Mouse (Mus musculus): ENCODE data around the gene Grik4.
"Not testable (repeated sequence)": the region's sequence is repeated elsewhere in the genome, so short reads cannot be mapped to it uniquely, and the experiment has no call there.

Grik4 gene

DNA sequence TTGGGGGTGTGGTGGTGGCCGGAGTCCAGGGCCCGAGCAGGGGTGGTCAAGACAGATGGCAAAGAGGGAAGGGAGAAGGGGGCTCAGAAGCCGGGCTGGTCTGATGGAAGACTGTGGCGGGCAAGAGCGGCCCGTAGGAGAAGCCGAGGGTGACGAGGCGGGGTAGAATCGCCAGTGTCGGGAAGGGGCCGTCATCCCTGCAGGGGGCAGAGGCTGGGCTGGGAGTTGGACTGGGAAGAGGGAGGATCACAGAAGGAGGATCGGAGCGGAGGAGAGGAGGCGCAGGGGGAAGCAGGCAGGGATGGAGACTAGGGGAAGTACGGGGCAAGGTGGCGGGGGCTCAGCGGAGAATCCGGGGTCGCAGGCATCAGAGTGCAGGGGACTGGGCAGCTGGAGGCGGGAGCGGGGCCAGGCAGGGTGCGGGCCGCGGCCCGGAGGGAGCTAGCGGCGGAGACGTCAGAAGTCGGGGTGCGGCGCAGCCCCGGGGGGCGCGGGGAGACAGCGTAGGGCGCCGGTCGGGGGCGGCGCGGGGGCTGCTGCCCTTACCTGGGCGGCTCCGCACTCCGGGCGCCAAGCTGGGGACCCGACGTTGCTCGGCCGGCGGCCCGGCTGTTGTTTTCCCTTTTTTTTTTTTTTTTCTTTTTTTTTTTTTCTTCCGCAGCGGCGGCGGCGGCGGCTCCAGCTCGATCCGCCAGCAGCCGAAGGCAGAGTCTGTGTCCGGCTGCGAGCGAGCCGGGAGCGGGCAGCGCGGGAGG, at the start of gene Grik4:
Gene Grik4, minus strand, starts transcription at position 713 of the 755 bp plus-strand sequence.
- in situ Hi-C loops (cut with MboI), result no loop called here

DNA sequence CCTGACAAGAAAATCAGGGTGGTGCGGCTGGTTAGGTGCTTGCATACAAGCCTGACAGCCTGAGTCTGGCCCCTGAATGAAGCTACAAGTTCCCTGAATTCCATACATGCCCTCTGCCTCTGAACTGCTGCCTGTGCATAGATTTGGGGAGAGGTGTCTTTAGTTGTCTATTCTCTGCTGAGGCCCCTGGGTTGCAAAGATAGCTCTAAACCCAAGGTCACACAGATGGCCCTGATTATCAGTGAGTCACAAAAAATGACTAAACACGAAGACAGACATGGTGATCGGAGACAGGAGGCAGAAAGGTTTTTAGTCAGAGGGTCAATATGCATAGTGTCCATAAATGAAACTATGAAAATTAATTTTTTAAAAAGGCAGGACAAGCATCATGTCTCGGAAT, 49.4 kb upstream of the Grik4 start:
- in situ Hi-C loops (cut with MboI), result no loop called here

DNA sequence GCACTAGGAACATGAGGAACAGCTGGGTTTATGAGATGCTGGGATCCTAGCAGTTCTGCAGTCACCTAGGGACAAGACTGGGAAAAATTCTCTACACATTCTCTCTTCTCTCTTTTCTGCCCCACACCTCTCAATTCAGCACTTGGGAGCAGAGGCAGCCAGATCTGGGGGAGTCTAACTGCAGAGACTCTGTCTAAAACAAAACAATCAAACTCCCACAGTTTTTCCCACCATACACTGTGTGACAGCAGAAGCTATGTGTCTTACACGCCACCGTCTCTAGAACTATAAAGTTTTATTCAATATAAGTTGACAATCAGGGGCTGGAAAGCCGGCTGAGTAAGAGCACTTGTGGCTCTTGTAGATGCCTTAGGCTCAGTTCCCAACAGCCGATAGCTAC, 43.7 kb upstream of the Grik4 start:
- in situ Hi-C loops (cut with MboI), result no loop called here

DNA sequence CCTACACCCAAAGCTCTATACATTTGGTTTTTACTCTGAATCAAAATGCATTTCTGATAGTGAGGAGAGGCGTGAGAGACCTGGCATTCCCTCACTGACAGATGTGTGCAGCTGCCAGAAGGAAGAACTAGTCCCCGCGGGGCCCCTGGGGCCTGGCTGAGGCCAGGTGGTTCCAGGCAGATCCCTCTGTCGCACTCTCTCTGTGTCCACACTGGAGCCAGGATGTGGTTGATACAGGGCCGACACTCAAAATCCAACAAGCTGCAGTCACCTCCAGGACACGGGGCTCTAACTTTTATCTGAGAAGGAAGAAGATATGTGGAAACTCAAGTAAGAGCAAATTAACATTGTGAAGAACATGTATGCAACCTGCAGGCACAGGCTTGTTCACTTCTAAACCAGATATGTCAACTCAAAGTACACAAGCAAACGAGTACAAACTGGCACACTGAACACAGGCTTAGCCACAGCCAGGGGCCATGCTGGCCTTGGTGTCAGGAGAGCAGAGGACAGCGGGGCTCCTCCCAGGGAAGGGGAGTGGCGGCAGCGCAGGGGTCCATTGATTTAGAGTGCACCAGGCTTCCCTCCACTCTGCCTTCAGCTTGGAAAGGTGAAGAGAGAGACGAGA, 24.7 kb upstream of the Grik4 start:
- in situ Hi-C loops (cut with MboI), result no loop called here

DNA sequence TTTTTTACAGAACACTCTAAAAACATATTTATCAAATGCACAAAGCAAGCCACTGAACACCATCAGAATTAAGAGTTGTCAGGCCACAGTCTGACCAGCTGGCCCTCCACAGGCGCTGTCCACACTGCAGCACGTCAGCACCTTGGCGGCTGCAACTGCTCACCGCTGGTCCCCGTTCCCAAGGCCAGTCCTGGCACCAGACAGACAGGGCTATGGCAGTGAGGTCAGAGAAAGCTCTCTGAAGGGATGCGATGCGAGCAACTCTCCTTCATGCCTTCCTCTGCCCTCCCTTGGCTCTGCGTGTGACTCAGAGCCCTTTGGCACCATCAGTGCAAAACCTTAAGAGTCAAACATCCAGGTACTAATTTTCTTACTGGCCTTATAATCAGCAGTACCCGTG, 23.4 kb upstream of the Grik4 start:
- in situ Hi-C loops (cut with MboI), result no loop called here

DNA sequence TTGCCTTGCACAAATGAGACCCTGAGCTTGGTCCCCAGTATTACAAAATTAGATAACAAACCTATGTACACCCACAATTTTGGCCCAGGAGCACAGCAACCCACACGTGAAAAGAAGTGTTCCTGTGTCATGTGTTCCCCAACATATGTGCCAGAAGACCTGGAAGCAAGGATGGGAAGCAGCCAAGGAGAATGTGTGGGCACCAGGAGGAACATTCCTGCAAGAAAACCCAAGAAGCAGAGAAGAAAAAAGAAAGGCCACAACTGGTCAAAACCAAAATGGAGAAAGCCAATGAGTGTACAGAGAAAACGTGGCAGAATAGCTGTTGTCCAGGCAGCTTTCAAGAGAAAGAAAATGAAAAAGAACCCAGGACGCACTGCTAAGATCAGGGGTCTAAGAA, 20.5 kb upstream of the Grik4 start:
- in situ Hi-C loops (cut with MboI), result not testable (repeated sequence)

DNA sequence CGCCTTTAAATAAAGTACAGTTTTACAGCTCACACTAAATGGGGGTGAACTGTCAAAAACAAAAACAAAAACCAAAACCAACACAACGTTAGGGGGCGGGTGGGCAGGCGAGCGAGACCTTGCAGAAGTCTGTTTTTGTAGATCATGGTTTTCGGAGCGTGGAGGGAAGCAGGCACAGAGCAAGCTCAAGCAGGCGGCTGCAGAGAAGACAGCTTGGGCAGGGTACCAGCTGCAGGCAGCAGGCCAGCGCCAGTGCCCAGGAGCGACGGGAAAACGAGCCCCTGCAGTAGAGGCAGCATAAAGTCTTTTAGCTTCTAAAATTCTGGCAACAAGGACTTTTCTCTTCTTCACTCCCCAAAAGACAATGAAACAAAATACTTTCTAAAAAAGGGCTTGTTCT, 20.1 kb upstream of the Grik4 start:
- in situ Hi-C loops (cut with MboI), result no loop called here

DNA sequence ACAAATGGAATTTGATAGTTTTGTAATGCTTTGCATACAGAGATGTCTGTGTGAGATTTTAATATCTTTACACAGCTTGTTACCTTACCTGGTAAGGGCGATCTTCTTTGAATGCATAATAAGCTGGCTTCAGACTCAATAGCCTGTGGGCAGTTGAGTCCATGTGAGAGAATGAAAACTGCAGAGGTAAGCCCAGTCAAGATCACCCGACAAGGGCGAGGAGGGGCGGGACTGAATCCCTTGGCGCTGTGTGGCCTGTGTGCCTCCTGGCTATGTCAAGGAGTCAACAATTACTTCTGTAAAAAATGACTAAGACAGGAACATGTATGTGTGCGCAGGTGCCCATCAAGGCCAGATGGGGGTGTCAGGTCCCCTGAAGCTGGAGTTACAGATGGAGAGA, 18.2 kb upstream of the Grik4 start:
- in situ Hi-C loops (cut with MboI), result no loop called here

DNA sequence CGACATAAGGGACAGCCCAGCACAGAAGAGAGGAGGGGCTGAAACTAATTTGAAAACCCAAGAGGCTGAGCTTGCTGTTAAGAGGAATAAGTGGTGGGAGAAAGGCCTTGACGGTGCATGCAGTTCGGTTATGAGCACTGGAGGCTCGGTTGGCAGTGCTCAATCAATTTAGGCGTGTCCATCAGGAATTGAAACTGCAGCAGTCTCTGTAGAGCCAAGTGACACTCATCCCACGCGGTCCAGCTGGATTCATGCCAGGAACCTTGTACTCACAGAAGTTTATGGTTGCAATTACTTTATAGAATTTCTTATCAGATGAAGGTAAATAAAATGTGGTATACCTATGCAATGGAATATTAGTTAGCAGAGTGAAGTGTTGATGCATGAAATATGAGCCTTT, 14.1 kb upstream of the Grik4 start:
- in situ Hi-C loops (cut with MboI), result no loop called here

DNA sequence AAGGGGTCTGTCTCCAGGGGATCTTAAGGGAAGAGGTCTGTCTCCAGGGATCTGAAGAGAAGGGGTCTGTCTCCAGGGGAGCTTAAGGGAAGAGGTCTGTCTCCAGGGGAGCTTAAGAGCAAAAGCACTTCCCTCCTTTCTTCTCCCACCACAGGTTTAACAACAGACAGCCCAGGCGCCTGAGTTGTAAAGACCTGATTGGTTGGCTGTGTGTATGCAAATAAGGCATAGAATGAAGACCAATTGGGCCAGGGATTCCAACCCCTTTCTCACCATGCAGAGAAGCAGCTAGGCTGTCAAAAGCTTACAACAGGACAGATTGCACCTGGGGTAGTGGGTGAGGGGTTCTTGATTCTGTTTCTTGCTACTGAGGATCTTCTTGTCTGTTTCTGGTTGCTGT, 4.1 kb upstream of the Grik4 start:
- in situ Hi-C loops (cut with MboI), result no loop called here

DNA sequence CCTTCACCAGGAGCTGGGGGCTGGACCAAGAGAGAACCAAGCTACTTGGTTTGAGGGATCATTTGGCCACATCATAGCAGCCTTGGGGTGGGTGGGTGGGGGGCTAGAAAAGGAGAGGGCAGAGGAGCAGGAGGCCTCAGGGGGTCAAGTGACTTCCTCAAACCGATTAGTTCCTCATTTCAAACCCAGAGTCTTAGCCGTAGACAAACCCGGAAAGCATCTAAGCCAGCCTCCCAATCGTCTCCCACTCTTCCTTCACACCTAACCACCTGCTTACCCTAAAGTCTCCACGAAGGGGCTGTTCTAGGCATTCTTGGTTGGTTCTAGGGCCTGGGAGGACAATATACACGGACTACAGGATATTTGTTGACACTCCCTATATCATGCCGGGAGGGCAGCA, 881 bp upstream of the Grik4 start:
- in situ Hi-C loops (cut with MboI), result no loop called here

DNA sequence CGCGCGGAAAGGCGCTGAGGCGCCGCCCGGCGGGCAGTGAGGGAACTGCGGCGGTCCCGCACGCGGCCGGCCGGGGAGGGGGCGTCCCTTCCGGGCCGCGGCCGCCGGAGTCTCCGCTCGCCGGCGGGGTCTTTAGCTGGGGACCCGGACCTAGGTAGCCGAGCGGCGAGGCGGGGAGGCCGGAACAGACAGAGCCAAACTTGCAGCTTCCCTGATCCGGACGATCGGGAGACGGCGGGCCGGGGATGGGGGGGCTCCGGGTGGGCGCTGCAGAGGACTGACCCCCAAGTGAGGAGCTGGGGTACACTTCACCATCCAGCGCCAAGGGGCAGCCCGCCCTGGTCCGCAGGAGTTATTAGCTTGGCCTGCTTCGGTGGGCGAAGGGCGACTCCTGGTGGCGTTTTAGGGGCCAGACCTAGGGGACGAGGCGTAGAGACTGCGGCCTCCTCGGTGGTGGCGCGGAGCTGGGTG, 278 bp upstream of the Grik4 start:
- in situ Hi-C loops (cut with MboI), result no loop called here

DNA sequence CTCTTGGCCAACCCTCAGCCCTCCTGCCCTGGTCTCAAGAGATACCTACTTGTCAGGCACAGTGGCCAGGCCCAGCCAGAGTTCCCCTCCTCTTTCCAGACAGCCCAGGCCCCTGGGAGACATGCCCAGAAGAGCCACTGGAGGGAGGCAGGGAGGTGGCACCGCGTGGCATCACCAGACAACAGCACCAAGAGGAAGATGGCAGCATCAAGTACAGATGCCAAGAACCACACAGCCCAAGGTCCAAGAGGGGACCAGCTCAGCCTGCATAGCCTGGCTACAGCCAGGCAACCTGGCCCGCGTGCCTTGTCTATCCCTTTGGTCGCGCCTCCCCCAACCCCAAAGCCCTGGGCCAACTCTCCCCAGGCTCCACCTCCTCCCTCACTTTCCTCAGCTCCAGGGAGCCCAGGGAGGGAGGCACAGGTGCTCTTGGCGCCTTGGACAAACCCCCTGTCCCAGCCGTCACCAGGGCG, 1.2 kb downstream of the Grik4 start:
- in situ Hi-C loops (cut with MboI), result no loop called here

DNA sequence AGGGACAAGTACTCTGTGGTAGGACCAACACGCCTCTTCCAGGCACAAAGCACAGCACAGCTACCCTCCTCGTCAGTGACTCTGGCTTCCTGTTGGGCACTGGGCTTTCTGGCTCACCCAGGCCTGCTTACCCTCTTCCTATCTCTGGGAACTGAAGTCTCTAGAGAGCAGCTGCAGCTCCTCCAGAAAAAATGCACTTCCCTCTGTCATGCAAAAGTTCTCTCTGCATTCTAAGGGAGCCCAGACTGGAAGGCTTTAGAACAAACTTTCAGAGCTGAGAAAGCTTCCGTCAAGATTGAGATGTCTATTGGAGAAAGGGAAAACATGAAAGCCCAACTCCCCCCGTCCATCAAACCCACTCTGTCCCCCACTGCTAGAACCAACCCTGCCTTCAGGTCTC, 2.1 kb downstream of the Grik4 start:
- in situ Hi-C loops (cut with MboI), result no loop called here

DNA sequence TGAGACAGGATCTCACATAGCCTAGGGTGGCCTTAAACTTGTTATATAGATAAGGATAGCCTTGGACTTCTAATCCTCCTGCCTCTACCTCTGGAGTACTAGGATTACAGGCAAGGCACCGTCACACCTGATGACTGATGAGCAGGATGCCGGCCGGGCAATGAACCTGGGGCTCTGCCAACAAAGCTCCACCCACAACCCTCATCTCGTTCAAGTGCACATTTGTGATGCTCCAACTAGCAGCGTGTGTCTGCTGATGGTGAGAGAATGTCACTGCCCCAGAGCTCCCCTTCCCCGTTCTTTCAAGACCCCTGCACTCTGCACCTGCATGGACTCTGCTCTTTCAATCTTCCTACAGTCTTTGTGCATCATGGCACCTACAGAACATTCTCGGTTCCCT, 12.1 kb downstream of the Grik4 start:
- in situ Hi-C loops (cut with MboI), result no loop called here

DNA sequence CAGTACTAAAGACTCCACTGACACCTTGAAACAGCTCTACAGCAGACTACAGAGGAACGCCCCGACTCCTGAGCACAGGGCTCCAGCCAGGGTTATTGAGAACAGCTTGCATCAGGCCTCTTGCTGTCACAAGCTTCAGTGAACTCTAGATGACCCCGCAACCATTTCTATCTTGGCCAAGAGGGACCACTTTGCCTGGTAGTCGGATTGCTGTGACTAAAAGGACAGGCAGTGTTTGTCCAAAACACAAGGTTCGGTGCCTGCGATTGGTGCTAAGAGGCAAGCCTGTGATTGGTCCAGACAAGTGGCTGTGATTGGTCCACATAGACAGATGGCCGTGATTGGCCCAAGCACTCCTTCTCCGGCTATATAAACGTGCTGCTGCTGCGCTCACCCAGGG, 16.8 kb downstream of the Grik4 start:
- in situ Hi-C loops (cut with MboI), result no loop called here

DNA sequence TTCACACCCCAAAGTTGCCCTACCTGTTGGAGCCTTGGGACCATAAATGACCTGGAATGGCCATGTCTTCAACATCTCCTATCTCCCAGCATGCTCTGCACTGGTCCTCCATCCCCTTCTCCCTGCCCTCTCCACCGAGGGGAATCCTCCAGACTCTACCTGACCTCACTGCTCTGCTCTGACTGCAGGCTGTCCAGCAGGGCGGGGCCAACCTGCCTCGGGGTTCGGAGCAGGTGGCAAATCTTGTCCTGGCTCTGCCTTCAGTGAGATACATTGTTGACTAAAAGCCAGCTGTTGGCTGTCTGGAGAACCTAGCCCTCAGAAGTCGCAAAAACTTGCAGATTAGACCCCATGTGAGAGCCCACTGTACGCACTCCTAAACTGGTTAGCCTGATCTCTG, 17.7 kb downstream of the Grik4 start:
- in situ Hi-C loops (cut with MboI), result no loop called here

DNA sequence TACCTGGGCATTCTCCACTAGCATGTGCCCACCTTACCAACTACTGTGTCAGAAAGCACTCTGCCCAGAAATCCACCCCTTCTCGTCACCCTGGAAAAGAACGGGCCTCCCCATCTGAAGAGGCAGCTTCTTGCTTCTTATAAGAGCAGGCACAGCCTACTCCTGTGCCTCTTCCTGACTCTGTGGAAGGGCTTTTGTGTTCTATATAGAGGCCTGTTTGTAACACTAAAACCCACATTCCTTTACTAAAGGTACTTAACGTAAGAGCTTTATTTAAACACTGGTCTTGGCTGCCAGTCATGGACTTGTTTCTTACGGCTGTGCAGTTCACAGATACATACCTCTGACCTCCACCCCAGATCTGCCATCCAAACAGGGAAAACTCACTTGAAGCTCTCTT, 22.5 kb downstream of the Grik4 start:
- in situ Hi-C loops (cut with MboI), result no loop called here

DNA sequence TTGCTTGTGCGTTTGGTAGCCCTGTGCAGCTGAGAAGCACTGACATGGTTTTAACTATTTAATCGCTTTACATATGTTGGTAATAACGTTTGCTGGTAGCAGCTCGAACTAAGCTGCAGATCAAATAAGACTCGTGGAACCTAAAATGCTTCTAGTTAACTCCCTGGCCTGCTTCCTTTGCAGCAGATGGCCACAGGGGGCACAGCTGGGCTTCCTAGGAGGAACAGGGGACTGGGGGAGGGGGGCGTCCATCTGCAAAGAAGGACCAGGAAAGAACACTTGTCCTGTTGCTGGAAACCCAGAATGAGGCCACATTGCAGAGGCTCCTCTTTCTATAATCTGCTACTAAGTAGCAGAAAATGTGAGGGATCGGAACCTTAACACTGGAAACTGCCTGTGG, 24.1 kb downstream of the Grik4 start:
- in situ Hi-C loops (cut with MboI), result no loop called here

DNA sequence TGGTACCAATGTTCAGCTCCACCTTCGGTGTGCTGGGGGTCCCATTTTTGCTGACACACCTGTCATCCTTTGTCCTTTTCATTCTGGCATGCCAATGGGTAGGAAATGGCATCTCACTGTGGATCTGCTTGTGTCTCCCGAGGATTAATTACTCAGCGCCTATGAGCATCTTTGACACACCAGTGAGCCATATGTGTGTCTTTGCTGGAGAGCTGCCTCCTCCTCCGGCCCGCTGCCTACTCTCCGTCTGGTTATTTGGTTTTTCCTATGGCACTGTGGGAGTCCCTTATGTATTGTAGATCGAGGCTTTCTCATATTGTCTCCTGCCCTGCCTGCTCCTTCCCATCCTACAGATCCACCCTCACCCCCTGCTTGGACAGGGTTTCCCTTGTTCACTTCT, 26.4 kb downstream of the Grik4 start:
- in situ Hi-C loops (cut with MboI), result no loop called here

DNA sequence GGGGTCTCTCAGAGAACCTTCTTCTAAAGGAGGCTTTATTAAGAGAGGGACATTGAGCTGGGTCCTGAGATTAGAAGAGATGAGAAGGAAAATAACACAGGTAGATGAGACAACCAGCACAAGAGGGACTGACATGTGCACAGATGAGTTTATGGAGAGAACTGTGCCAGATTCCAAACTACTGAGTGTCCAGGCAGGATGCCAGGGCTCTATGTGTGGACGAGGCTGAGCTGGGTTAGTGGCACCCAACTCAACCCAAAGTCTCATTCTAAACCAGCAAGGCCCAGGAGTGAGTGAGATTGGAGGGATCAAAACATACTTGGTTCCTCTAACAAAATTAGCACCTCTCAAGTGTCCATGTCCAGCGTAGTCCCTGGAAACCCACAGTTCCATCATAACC, 31.1 kb downstream of the Grik4 start:
- in situ Hi-C loops (cut with MboI), result no loop called here

DNA sequence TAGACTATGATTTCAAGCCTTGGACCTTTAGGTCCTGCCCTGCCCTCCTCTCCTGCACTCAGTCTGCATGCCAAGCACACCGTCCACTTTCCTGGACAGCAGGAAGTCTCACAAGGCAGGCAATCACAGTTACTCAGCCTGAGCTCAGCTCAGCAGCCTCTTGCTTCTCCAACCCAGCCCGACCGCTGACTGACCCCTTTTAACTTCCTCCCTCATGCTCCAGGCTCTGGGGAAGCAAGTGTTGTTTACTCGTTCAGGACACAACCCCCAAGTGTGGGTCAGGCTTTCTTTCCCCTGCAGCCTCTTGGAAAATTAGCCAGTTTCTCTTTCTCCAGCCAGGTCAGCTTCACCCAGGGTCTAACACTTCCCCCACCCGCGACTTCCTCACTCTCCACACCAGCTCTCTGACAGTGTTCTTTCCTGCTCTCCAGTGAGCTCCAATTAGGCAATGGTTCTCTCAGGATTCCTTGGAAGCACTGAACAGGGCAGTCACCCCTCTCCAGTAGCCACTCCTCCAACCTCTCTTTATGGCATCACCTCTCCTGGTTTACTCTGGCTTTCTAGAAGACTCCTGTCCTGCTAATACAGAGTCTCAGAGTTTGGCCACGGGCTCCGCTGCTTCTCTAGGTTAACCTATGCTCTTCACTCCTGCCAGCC, 35.5 kb downstream of the Grik4 start:
- in situ Hi-C loops (cut with MboI), result no loop called here

DNA sequence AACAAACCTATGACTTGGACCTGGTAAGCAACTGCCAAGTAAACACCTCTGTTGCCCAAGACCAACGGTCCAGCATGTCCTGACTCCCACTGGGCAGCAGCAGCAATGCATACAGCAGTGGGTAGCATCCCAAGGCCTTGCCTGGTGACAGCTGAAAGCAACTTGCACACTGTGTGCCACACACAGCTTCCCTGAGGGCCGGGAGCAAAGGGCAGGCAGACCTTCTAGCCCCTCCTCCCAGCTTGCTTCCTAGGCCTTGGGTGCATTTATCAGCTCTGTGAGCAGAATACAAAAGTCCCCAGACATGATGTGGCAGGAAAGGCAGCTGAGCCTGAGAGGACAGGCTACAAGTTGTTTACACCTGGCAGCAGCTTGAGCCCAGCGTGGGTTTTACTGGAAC, 37.3 kb downstream of the Grik4 start:
- in situ Hi-C loops (cut with MboI), result no loop called here

All from mature B cell (primary cell).